Mouse (Mus musculus) embryonic fibroblast, embryonic 13.5 days (primary cell): ENCODE results near the gene Hexa. TPM values are rescaled to one million over a fixed set of nuclear protein-coding genes. Genes with fewer than 3 reads are reported as not detected.

Experiments used
- H3K27ac ChIP-seq: 2 replicates; pipeline ENCODE4 v1.5.1; 2012; ENCODE audit warnings: low read length, control low read depth, inconsistent platforms; ENCODE audit not compliant: insufficient read depth
- H3K4me1 ChIP-seq: 2 replicates; pipeline ENCODE4 v1.6.1; 2011; ENCODE audit warnings: low read length; ENCODE audit not compliant: control insufficient read depth, insufficient read depth
- H3K4me3 ChIP-seq: 2 replicates; pipeline ENCODE4 v1.5.1; 2011; ENCODE audit warnings: mild to moderate bottlenecking, control low read depth, low read length; ENCODE audit not compliant: insufficient read depth
- CTCF ChIP-seq: IDR thresholded peaks from 2 replicates; pipeline ENCODE4 v1.5.1; 2011; ENCODE audit warnings: mild to moderate bottlenecking, control low read depth, low read length, moderate library complexity, borderline replicate concordance; ENCODE audit not compliant: insufficient read depth
- POLR2A ChIP-seq: IDR thresholded peaks from 2 replicates; pipeline ENCODE4 v1.6.1; 2011; ENCODE audit warnings: low read depth, mild to moderate bottlenecking, control low read depth, low read length, moderate library complexity
- polyA plus RNA-seq: library from polyadenylated mRNA; stranded (reverse); fragments of >200 nt; gene quantifications from 2 replicates; pipeline ENCODE4 v1.2.4, GENCODE M21; 2011; ENCODE audit warnings: low read depth; ENCODE audit not compliant: missing spikeins, insufficient read length

The Hexa gene
- polyA plus RNA-seq, 1 experiment, result 144 TPM

- TF ChIP-seq POLR2A, result no peak
- no peak for TF ChIP-seq CTCF
- no peaks in the 10 kb centered on the region for H3K4me1 ChIP-seq
- H3K27ac ChIP-seq, result no peak overlapping the region
- no peak overlapping the region for H3K4me3 ChIP-seq
Observed at GRCm38 (mm10) chr9:59578505-59578867, 39.1 kb downstream of the Hexa start.

GRCm38 (mm10) chr9:59584871-59585308 is 45.5 kb downstream of the Hexa start:
- H3K27ac ChIP-seq, result no peak overlapping the region
- H3K4me1 ChIP-seq, result 0 out of 2 replicates have a peak, but pooled peaks cover 2% of the 10 kb centered on the region
- peak overlapping the region; percentile 15; the same call in 1 of the 2 replicates for H3K4me3 ChIP-seq
- TF ChIP-seq POLR2A (0 out of 2 replicates have a peak, but pooled peaks have one; percentile 15), CTCF (peak; percentile 58)

GRCm38 (mm10) chr9:59588252-59588651 is 48.9 kb downstream of the Hexa start:
- TF ChIP-seq POLR2A (no peak), CTCF (no peak)
- Histone ChIP-seq H3K4me1 (0 out of 2 replicates have a peak, but pooled peaks cover 2% of the 10 kb centered on the region), H3K4me3 (no peak overlapping the region), H3K27ac (no peak overlapping the region)

- H3K27ac ChIP-seq, result no peak overlapping the region
Observed at GRCm38 (mm10) chr9:59588710-59589671, 49.7 kb downstream of the Hexa start.

GRCm38 (mm10) chr9:59589703-59590439 is 50.5 kb downstream of the Hexa start:
- Histone ChIP-seq H3K27ac (no peak overlapping the region), H3K4me1 (0 out of 2 replicates have a peak, but pooled peaks cover 2% of the 10 kb centered on the region), H3K4me3 (no peak overlapping the region)
- TF ChIP-seq POLR2A, result no peak
- no peak for TF ChIP-seq CTCF

More at GRCm38 (mm10) chr9:59588710-59589671, 49.7 kb downstream of the Hexa start:
- Histone ChIP-seq H3K4me3 (no peak overlapping the region), H3K4me1 (0 out of 2 replicates have a peak, but pooled peaks cover 2% of the 10 kb centered on the region)
- TF ChIP-seq CTCF (no peak), POLR2A (no peak)

- no peak for TF ChIP-seq POLR2A
- TF ChIP-seq CTCF, result no peak
Observed at GRCm38 (mm10) chr9:59601661-59602060, 62.3 kb downstream of the Hexa start.

GRCm38 (mm10) chr9:59605967-59606366 is 66.6 kb downstream of the Hexa start:
- Histone ChIP-seq H3K27ac (no peak overlapping the region), H3K4me3 (no peak overlapping the region), H3K4me1 (no peaks in the 10 kb centered on the region)
- TF ChIP-seq POLR2A (no peak), CTCF (no peak)

More at GRCm38 (mm10) chr9:59601661-59602060, 62.3 kb downstream of the Hexa start:
- no peak overlapping the region for H3K27ac ChIP-seq
- no peak overlapping the region for H3K4me3 ChIP-seq
- H3K4me1 ChIP-seq, result no peaks in the 10 kb centered on the region

GRCm38 (mm10) chr9:59610950-59611349 is 71.6 kb downstream of the Hexa start:
- Histone ChIP-seq H3K4me1 (peaks cover 2% of the 10 kb centered on the region; the same call in 1 of the 2 replicates), H3K27ac (no peak overlapping the region), H3K4me3 (no peak overlapping the region)
- TF ChIP-seq CTCF (no peak), POLR2A (no peak)

Other genes starting within 250 kb of the Hexa start
- 52.6 and 59.3 TPM in 2 replicates for gene Adpgk, start 248.0 kb upstream of the Hexa start, polyA plus RNA-seq
- gene Bbs4, start 186.0 kb upstream of the Hexa start, polyA plus RNA-seq, result 5.8 and 6.5 TPM in 2 replicates
- 162 TPM in 2 replicates for gene Arih1, start 52.9 kb upstream of the Hexa start, polyA plus RNA-seq
- gene Tmem202, start 307 bp downstream of the Hexa start, polyA plus RNA-seq, result 2.3 and 2.4 TPM in 2 replicates
- not detected in 2 replicates for gene Celf6, start 38.4 kb downstream of the Hexa start, polyA plus RNA-seq
- 30.5 and 32.4 TPM in 2 replicates for gene Parp6, start 77.7 kb downstream of the Hexa start, polyA plus RNA-seq
- gene Pkm, start 116.8 kb downstream of the Hexa start, polyA plus RNA-seq, result 1,030 and 1,261 TPM in 2 replicates
- 0.53 and 0.67 TPM in 2 replicates for gene Gramd2, start 140.6 kb downstream of the Hexa start, polyA plus RNA-seq
- 11.9 and 12.1 TPM in 2 replicates for gene Senp8, start 211.2 kb downstream of the Hexa start, polyA plus RNA-seq
- gene Myo9a, start 211.4 kb downstream of the Hexa start, polyA plus RNA-seq, result 38.4 and 38.7 TPM in 2 replicates